Mouse (Mus musculus): Measurements from ENCODE around the gene Stip1. TPM values are rescaled to one million over a fixed set of nuclear protein-coding genes. Genes with fewer than 3 reads are reported as not detected.

Gene Stip1
- polyA plus RNA-seq, 1 experiment from 2014 or later, result 240 TPM

- peaks cover 46% of the 10 kb centered on the region for H3K4me1 ChIP-seq
Observed at GRCm38 (mm10) chr19:6979001-6979479, 60.7 kb downstream of the Stip1 start.

GRCm38 (mm10) chr19:6978639-6978974 is 61.2 kb downstream of the Stip1 start:
- ATAC-seq (ENCODE audit: insufficient number of reproducible peaks, insufficient read depth, low FRiP score, low TSS enrichment, low read depth), result no peak
- H3K27ac ChIP-seq, result peak overlapping the region; percentile 91
- peak overlapping the region; percentile 66 for H3K4me3 ChIP-seq
- no peaks in the 10 kb centered on the region for H3K27me3 ChIP-seq
- WGBS, result 39% methylated on average over 3 of the region's 3 CpGs
- H3K4me2 ChIP-seq, result peak overlapping the region; percentile 85
- H3K9ac ChIP-seq, result peak overlapping the region; percentile 63
- peaks cover 50% of the 10 kb centered on the region for H3K4me1 ChIP-seq
- H3K36me3 ChIP-seq, result peaks cover 38% of the 10 kb centered on the region
- no peaks in the 10 kb centered on the region for H3K9me3 ChIP-seq

More at GRCm38 (mm10) chr19:6979001-6979479, 60.7 kb downstream of the Stip1 start:
- peak overlapping the region; percentile 91 for H3K27ac ChIP-seq
- H3K36me3 ChIP-seq, result peaks cover 43% of the 10 kb centered on the region
- ATAC-seq (ENCODE audit: insufficient number of reproducible peaks, insufficient read depth, low FRiP score, low TSS enrichment, low read depth), result no peak
- no peaks in the 10 kb centered on the region for H3K27me3 ChIP-seq
- peak overlapping the region; percentile 66 for H3K4me3 ChIP-seq
- peak overlapping the region; percentile 85 for H3K4me2 ChIP-seq
- peak overlapping the region; percentile 63 for H3K9ac ChIP-seq
- no peaks in the 10 kb centered on the region for H3K9me3 ChIP-seq
- 14% methylated on average over 11 of the region's 11 CpGs for WGBS

- Histone ChIP-seq H3K27ac (peak overlapping the region; percentile 41; the same call in 1 of the 2 replicates), H3K4me3 (peak overlapping the region; percentile 66; the same call in 1 of the 2 replicates), H3K4me2 (peak overlapping the region; percentile 85), H3K9ac (peak overlapping the region; percentile 63; the same call in 1 of the 2 replicates), H3K36me3 (peaks cover 33% of the 10 kb centered on the region), H3K9me3 (no peaks in the 10 kb centered on the region), H3K27me3 (no peaks in the 10 kb centered on the region), H3K4me1 (peaks cover 50% of the 10 kb centered on the region)
- ATAC-seq (ENCODE audit: insufficient number of reproducible peaks, insufficient read depth, low FRiP score, low TSS enrichment, low read depth), result no peak
- WGBS, result 77% methylated on average over 13 of the region's 13 CpGs
Observed at GRCm38 (mm10) chr19:6977759-6978638, 61.8 kb downstream of the Stip1 start.

- Histone ChIP-seq H3K36me3 (peaks cover 23% of the 10 kb centered on the region), H3K27me3 (no peaks in the 10 kb centered on the region), H3K4me3 (peak within 1 kb of the TSS; percentile 72), H3K27ac (peak within 1 kb of the TSS; percentile 89), H3K9ac (peak within 1 kb of the TSS; percentile 83), H3K9me3 (no peaks in the 10 kb centered on the region), H3K4me2 (peak within 1 kb of the TSS; percentile 90), H3K4me1 (peaks cover 65% of the 10 kb centered on the region)
- no peak for ATAC-seq (ENCODE audit: insufficient number of reproducible peaks, insufficient read depth, low FRiP score, low TSS enrichment, low read depth)
- under 1% methylated on average over 16 of the region's 16 CpGs for WGBS
Observed at GRCm38 (mm10) chr19:6975537-6976521, 63.9 kb downstream of the Stip1 start, which contains the start of gene Plcb3. Gene Plcb3, minus strand, starts transcription at chr19:6976470.

GRCm38 (mm10) chr19:6974211-6975205 is 65.3 kb downstream of the Stip1 start, which contains the start of gene Ppp1r14b:
Gene Ppp1r14b, plus strand, starts transcription at chr19:6974968.
- peak; percentile 63 for ATAC-seq (ENCODE audit: insufficient number of reproducible peaks, insufficient read depth, low FRiP score, low TSS enrichment, low read depth)
- Histone ChIP-seq H3K9ac (peak within 1 kb of the TSS; percentile 83), H3K4me3 (peak within 1 kb of the TSS; percentile 72), H3K9me3 (no peaks in the 10 kb centered on the region), H3K27ac (peak within 1 kb of the TSS; percentile 89), H3K4me2 (peak within 1 kb of the TSS; percentile 90), H3K4me1 (peaks cover 73% of the 10 kb centered on the region), H3K27me3 (no peaks in the 10 kb centered on the region), H3K36me3 (peaks cover 23% of the 10 kb centered on the region)
- under 1% methylated on average over 82 of the region's 84 CpGs for WGBS

- Histone ChIP-seq H3K9me3 (no peaks in the 10 kb centered on the region), H3K4me1 (peaks cover 72% of the 10 kb centered on the region), H3K4me2 (peak overlapping the region; percentile 90), H3K27ac (peak overlapping the region; percentile 60), H3K36me3 (peaks cover 21% of the 10 kb centered on the region), H3K4me3 (peak overlapping the region; percentile 72), H3K9ac (peak overlapping the region; percentile 83), H3K27me3 (no peaks in the 10 kb centered on the region)
- ATAC-seq (ENCODE audit: insufficient number of reproducible peaks, insufficient read depth, low FRiP score, low TSS enrichment, low read depth), result no peak
- 37% methylated on average over 12 of the region's 12 CpGs for WGBS
Observed at GRCm38 (mm10) chr19:6973581-6974190, 66.1 kb downstream of the Stip1 start.

- whole genome bisulfite sequencing, result 76% methylated on average over 13 of the region's 13 CpGs
- Histone ChIP-seq H3K36me3 (peaks cover 7% of the 10 kb centered on the region), H3K27ac (no peak overlapping the region), H3K9ac (no peak overlapping the region), H3K4me3 (no peak overlapping the region), H3K4me1 (peaks cover 71% of the 10 kb centered on the region), H3K27me3 (no peaks in the 10 kb centered on the region), H3K4me2 (no peak overlapping the region), H3K9me3 (no peaks in the 10 kb centered on the region)
- no peak for ATAC-seq (ENCODE audit: insufficient number of reproducible peaks, insufficient read depth, low FRiP score, low TSS enrichment, low read depth)
Observed at GRCm38 (mm10) chr19:6972247-6972917, 67.4 kb downstream of the Stip1 start.

GRCm38 (mm10) chr19:6971644-6972043 is 68.1 kb downstream of the Stip1 start:
- peak overlapping the region; percentile 11; the same call in 1 of the 2 replicates for H3K27ac ChIP-seq
- peak overlapping the region; percentile 41; the same call in 1 of the 2 replicates for H3K9ac ChIP-seq
- no peaks in the 10 kb centered on the region for H3K27me3 ChIP-seq
- peaks cover 65% of the 10 kb centered on the region for H3K4me1 ChIP-seq
- no peak overlapping the region for H3K4me3 ChIP-seq
- H3K4me2 ChIP-seq, result no peak overlapping the region
- peaks cover 7% of the 10 kb centered on the region; the same call in 1 of the 2 replicates for H3K36me3 ChIP-seq
- no peak for ATAC-seq (ENCODE audit: insufficient number of reproducible peaks, insufficient read depth, low FRiP score, low TSS enrichment, low read depth)
- H3K9me3 ChIP-seq, result no peaks in the 10 kb centered on the region
- WGBS, result 24% methylated on average over 6 of the region's 6 CpGs
